Comparison of ENCODE assay signal across 16 mouse cellular contexts in genomic region chr17:44690410-44691035, GRCm38 (mm10).
DNase-seq lines count a peak whose midpoint lies in the region; ATAC-seq and TF ChIP-seq lines count a peak whose summit lies in the region.
"Had no signal": no experiment of that assay in that cellular context is flagged by ENCODE, and none has a peak within 500 bp of the region (broad histone marks: within the 10 kb centered on the region; RNA-seq: fewer than 3 reads in every experiment).

No protein-coding gene starts in this region.

- H3K9ac ChIP-seq in lung, postnatal 0 days (replicated peaks; ENCODE audit: low read depth) = no peak overlapping the region
- H3K9ac ChIP-seq: heart, embryonic 15.5 days; hindbrain, embryonic 15.5 days; liver, embryonic 13.5 days had no signal

- TF ChIP-seq EP300 in lung, postnatal 0 days (IDR thresholded peaks at IDR 0.05) = no peak

- no peak for TF ChIP-seq POLR2A in embryonic fibroblast, embryonic 13.5 days (IDR thresholded peaks at IDR 0.05; ENCODE audit: low read depth, low read length)

- no peak for ATAC-seq in lung, postnatal 0 days
- peak; percentile 44; the same call in 1 of the 2 replicates for ATAC-seq in neutrophil, adult 5-6 weeks (ENCODE audit: extremely low read depth, insufficient number of reproducible peaks, low FRiP score, poor library complexity, severe bottlenecking)
- ATAC-seq: Patski had no signal

- H3K36me3 ChIP-seq in lung, postnatal 0 days (ENCODE audit: insufficient read depth, low read length) = no peaks in the 10 kb centered on the region
- H3K36me3 ChIP-seq: heart, embryonic 15.5 days; hindbrain, embryonic 15.5 days; liver, embryonic 13.5 days had no signal

- no peak overlapping the region for H3K4me2 ChIP-seq in lung, postnatal 0 days (replicated peaks; ENCODE audit: low read depth, low read length)
- H3K4me2 ChIP-seq: heart, embryonic 15.5 days; hindbrain, embryonic 15.5 days; liver, embryonic 13.5 days had no signal

- no peak for TF ChIP-seq CTCF in lung, postnatal 0 days (IDR thresholded peaks at IDR 0.05)
- TF ChIP-seq CTCF in embryonic fibroblast, embryonic 13.5 days (IDR thresholded peaks at IDR 0.05; ENCODE audit: borderline replicate concordance, insufficient read depth, low read length) = no peak

- H3K4me1 ChIP-seq in lung, postnatal 0 days (ENCODE audit: insufficient read depth, low read depth, low read length) = no peaks in the 10 kb centered on the region
- peaks cover 11% of the 10 kb centered on the region for H3K4me1 ChIP-seq in embryonic fibroblast, embryonic 13.5 days (ENCODE audit: control insufficient read depth, insufficient read depth, low read length)
- H3K4me1 ChIP-seq: heart, embryonic 15.5 days had no signal

- DNase-seq in lung, postnatal 0 days (ENCODE audit: low spot score) = peak; percentile 11
- no peak for DNase-seq in lung, postnatal 14 days
- peak; percentile 41 for DNase-seq in thymus, postnatal 4 days
- DNase-seq in cerebellum, postnatal 4 days (ENCODE audit: low spot score in 2 of 2) = no peak
- DNase-seq in left cerebral cortex, adult 11 months (ENCODE audit: low spot score) = no peak
- no peak for DNase-seq in right cerebral cortex, postnatal 14 days
- DNase-seq: adrenal gland, postnatal 10 days; left cerebral cortex, postnatal 4 days; liver, embryonic 13.5 days had no signal

- 75% methylated on average over 5 of the region's 5 CpGs for WGBS in lung, postnatal 0 days

- no peaks in the 10 kb centered on the region for H3K9me3 ChIP-seq in lung, postnatal 0 days (ENCODE audit: low read length)
- H3K9me3 ChIP-seq: heart, embryonic 15.5 days; hindbrain, embryonic 15.5 days; liver, embryonic 13.5 days had no signal

- H3K27ac ChIP-seq in lung, postnatal 0 days (ENCODE audit: low read length) = no peak overlapping the region
- peak overlapping the region; percentile 78; the same call in 1 of the 2 replicates for H3K27ac ChIP-seq in embryonic fibroblast, embryonic 13.5 days (ENCODE audit: insufficient read depth, low read length)
- H3K27ac ChIP-seq: heart, embryonic 15.5 days; hindbrain, embryonic 15.5 days; kidney, postnatal 0 days; liver, embryonic 13.5 days had no signal

- H3K4me3 ChIP-seq in lung, postnatal 0 days (ENCODE audit: low read depth, low read length) = no peak overlapping the region
- H3K4me3 ChIP-seq in embryonic fibroblast, embryonic 13.5 days (ENCODE audit: insufficient read depth, low read length) = no peak overlapping the region
- H3K4me3 ChIP-seq: heart, embryonic 15.5 days; hindbrain, embryonic 15.5 days; liver, embryonic 13.5 days; myocyte had no signal

- no peaks in the 10 kb centered on the region for H3K27me3 ChIP-seq in lung, postnatal 0 days (replicated peaks; ENCODE audit: insufficient read depth, low read length)
- H3K27me3 ChIP-seq: heart, embryonic 15.5 days; hindbrain, embryonic 15.5 days; liver, embryonic 13.5 days; Patski had no signal

Comparison
In these comparisons a context has a peak if more than half of its experiments do, and no peak if none do; other contexts are left out.
1. DNase-seq: peak in lung, postnatal 0 days (single experiment) and thymus, postnatal 4 days (single experiment); none in lung, postnatal 14 days (single experiment), cerebellum, postnatal 4 days (0 of 2), left cerebral cortex, adult 11 months (single experiment) and right cerebral cortex, postnatal 14 days (single experiment).